Mouse (Mus musculus): ENCODE data around the gene Tbc1d16. TPM values are rescaled to one million over a fixed set of nuclear protein-coding genes. Genes with fewer than 3 reads are reported as not detected.

Tbc1d16 gene
- total RNA-seq, 2 experiments from 2014 or later, result 14.3 to 18.5 TPM

GRCm38 (mm10) chr11:119156481-119157254 is 71.6 kb downstream of the Tbc1d16 start:
- intact Hi-C loops (cut with DNase I; ENCODE audit: low total_unique reads), result no loop called here
- no peak for DNase-seq

DNA sequence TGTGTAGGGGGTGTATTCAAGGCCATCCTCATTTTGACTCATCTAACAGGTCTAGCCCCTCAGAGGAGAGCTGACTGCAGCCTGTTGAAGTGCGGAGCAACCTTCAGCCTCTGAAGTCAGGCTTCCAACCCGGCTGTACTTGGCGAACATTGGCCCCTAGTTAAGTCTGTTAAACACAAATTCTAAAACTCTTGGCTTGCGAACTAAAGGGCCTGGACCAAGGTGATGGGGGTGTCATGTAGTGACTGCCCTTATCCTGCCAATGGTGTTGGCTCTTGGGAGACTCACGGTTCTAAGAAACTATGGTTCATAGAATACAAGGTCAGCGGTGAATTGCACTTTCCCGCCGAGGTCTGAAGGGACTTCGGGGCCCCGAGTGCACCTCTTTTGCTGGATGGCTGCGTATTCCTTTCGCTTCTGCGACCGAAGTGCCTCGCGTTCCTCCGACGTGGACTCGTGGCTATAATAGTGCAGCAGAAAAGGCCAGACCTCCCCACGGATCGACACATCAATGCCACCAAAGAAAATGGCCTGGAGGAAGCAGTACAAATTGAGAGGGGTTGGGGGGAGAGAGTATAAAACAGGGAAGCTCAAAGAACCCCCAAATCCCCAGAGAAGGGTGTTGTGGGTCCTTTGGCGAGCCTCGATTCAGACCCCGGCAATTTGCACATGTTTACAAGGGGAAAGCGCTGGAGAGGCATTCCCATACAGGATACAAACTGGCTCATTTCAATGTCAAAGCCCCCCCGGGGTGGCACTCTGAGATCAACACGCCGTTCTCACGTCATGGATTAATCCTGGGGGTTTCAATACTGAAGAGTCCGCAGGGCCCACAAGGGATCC is 72.4 kb downstream of the Tbc1d16 start:
- intact Hi-C loops (cut with DNase I; ENCODE audit: low total_unique reads), result no loop called here
- no peak for DNase-seq

GRCm38 (mm10) chr11:119152321-119152831 is 75.9 kb downstream of the Tbc1d16 start:
- DNase-seq, result no peak
- intact Hi-C loops (cut with DNase I; ENCODE audit: low total_unique reads), result no loop called here

GRCm38 (mm10) chr11:119151073-119151607 is 77.2 kb downstream of the Tbc1d16 start:
- DNase-seq, result no peak
- intact Hi-C loops (cut with DNase I; ENCODE audit: low total_unique reads), result no loop called here

- DNase-seq, result no peak
- intact Hi-C loops (cut with DNase I; ENCODE audit: low total_unique reads), result no loop called here
Measured at GRCm38 (mm10) chr11:119150442-119150841, 77.9 kb downstream of the Tbc1d16 start.

GRCm38 (mm10) chr11:119148829-119149228 is 79.5 kb downstream of the Tbc1d16 start:
- intact Hi-C loops (cut with DNase I; ENCODE audit: low total_unique reads), result no loop called here
- DNase-seq, result no peak

DNA sequence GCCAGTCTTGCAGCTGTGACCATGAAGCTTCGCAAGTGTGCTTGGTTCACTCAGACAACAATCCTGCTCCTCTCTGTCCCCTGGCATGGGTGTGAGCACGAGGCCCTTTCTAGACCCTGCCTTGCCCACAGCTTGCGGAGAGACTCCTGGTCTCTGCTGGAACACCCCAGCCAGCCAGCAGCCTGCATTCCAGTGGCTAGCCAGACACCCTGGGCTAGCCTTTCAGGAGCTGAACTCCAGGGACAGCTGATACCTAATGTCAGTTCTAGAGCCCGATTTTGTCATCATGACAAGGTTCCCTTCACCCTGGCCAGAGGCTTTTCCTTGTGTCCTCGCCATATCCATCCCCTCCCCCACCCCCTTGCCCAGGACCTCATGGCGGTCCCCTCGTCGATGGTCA is 81.1 kb downstream of the Tbc1d16 start:
- no peak for DNase-seq
- intact Hi-C loops (cut with DNase I; ENCODE audit: low total_unique reads), result no loop called here

DNA sequence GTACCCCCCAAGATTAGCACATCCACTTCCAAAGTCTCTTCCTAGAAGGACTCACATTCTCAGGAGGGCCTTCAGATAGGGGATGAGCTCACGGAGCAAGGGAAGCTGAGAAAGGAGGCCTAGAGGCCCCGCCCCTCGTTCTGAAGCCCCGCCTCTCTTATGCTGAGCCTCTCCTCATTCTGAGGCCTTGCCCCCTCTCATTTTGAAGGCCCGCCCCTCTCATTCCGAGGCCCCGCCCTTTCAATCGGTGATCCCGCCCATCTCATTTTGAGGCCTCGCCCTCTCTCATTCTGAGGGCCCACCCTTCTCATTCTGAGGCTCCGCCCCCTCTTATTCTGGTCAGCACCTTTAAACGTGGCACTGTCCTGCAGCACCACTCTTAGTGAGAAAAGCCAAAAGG is 82.2 kb downstream of the Tbc1d16 start:
- DNase-seq, result no peak
- intact Hi-C loops (cut with DNase I; ENCODE audit: low total_unique reads), result no loop called here

- DNase-seq, result no peak
- intact Hi-C loops (cut with DNase I; ENCODE audit: low total_unique reads), result no loop called here
Measured at GRCm38 (mm10) chr11:119144801-119145475, 83.4 kb downstream of the Tbc1d16 start.

GRCm38 (mm10) chr11:119143376-119144002 is 84.8 kb downstream of the Tbc1d16 start:
- intact Hi-C loops (cut with DNase I; ENCODE audit: low total_unique reads), result no loop called here
- no peak for DNase-seq

- intact Hi-C loops (cut with DNase I; ENCODE audit: low total_unique reads), result no loop called here
- DNase-seq, result no peak
Measured at GRCm38 (mm10) chr11:119142615-119143014, 85.7 kb downstream of the Tbc1d16 start.

DNA sequence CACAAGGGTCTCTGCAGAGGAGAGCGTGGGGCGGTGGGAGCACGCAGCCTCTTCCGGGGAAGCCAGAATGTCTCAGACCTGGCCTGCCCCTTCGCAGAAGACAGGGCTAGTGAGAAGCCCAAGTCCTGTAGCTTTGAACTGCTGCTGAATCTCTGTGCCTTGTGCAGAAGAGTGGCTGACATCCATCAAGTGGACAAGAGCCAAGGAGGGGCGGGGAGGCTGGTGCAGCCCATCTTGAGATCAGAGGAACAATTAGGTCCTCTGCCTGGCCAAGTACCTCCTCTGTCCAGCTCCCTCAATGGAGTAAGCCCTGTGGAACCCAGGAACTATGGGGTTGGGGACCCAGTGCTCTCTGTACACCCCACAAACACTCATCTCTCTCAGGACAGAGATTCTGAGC is 89.3 kb downstream of the Tbc1d16 start:
- no peak for DNase-seq
- intact Hi-C loops (cut with DNase I; ENCODE audit: low total_unique reads), result no loop called here

DNA sequence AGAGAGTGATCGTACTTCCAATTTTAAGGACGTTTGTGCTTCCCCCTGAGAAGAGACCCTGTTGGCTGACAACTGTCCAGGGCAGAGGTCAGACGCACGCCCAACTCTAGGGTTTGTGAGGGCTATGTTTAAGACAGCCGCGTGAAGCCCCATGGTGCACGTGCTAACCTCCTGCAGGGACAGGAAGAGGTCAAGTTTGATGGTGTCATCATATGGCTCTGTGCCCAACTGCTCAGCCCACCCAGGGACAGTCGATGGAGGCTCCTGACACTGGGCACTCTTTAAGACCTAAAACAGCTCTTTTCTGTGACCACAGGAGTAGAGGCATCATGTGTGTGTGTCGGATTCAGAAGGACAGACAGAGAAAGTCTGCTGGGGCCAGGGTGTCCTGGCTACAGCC is 90.1 kb downstream of the Tbc1d16 start:
- intact Hi-C loops (cut with DNase I; ENCODE audit: low total_unique reads), result no loop called here
- DNase-seq, result no peak

DNA sequence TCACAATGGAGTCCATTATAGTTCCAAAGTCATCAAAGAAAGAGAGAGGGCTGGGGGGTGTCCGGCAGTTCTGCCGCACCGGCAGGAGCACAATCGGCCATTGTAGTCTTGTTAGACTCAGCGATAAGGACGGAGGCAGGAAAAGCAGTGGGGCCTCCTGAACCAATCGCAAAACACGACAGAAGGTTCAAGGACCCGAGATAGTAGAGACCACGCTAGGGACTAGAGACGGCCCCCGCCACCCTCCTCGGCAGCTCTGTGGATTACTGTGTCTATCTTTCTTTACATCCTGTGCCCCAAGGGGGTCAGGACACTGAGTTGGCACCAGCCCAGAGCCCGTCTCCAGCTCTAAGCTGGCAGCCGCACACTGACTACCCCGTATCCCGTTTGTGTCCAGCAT is 93.7 kb downstream of the Tbc1d16 start:
- intact Hi-C loops (cut with DNase I; ENCODE audit: low total_unique reads), result no loop called here
- no peak for DNase-seq

GRCm38 (mm10) chr11:119133437-119134221 is 94.7 kb downstream of the Tbc1d16 start:
- peak; percentile 74 for DNase-seq
- intact Hi-C loops (cut with DNase I; ENCODE audit: low total_unique reads), result no loop called here

- intact Hi-C loops (cut with DNase I; ENCODE audit: low total_unique reads), result no loop called here
- DNase-seq, result no peak
Measured at GRCm38 (mm10) chr11:119132198-119133035, 95.9 kb downstream of the Tbc1d16 start.

DNA sequence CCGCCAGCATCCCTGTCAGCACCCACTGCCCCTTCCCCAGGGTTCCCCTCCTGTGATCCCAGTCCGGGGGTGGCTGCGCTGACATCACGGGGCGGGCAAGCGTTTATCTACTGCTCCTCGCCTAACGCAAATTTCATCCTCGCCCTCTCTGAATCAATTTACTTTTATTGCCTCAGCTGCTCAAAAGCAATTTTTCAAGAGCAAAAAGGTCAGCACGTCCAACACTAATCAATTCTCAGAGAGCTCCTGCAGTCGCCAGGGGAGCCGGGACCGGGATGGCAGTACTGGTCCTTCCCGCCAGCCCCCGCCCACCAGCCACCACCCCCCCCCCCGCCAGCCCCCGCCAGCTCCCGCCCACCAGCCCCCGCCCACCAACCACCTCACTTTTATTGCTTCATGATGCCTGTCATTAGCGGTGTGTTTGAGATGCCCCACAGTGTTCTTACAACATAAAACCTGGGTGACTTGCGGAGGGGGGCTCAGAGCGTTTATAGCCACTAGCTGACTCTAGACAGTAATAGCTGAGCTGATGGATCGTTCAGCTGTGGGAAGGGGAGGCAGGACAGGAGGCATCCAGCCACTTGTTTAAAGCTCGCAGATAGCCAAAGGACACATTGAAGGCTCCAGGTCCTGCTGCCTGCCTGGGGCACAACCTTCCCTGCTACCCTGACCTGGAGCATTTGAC is 98.1 kb downstream of the Tbc1d16 start:
- DNase-seq, result no peak
- intact Hi-C loops (cut with DNase I; ENCODE audit: low total_unique reads), result no loop called here
